In the genomic region with DNA sequence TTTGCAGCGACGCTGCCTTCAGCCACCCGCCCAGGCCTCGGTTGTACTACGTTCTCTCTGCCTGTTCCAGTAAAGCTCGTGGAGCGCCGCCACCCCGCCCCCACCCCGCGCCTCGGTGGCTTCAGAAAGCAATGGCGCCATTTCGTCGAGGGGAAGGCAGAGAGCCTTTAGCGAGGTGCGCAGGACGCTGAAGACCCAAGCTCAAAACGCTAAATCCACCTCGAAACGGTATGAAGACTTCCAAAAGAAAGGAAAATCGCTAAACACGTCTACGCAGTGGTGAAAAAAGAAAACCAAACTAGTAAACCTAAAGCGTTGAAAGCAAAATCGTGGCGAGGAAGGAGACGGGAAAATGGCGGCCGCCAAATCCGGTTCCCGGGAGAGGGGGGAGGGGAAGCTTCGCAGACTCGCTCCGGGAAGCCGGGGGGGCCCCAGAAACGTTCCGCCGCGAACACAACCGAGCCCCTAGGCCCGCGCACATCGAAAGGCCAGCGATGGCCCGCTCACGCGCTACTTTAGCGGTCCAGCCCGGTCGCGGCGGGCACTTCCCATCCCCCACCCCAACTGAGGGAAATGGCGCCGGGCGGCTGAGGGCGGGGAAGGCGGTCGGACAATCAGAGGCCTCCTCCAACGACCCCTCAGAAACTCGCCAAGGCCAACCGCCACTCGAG, we compare ENCODE assay signal across 8 mouse cellular contexts. TPM values are rescaled to one million over a fixed set of nuclear protein-coding genes. Genes with fewer than 3 reads are reported as not detected.
DNase-seq lines count a peak whose midpoint lies in the region; ATAC-seq and TF ChIP-seq lines count a peak whose summit lies in the region.

No protein-coding gene starts in this region.

- no peaks in the 10 kb centered on the region for H3K9me3 ChIP-seq in ES-Bruce4 (replicated peaks; ENCODE audit: control insufficient read depth, insufficient read depth, low read length, poor library complexity, severe bottlenecking)
- no peaks in the 10 kb centered on the region for H3K9me3 ChIP-seq in forebrain, embryonic 15.5 days
- H3K9me3 ChIP-seq in neural tube, embryonic 15.5 days (replicated peaks), result no peaks in the 10 kb centered on the region

- H3K27ac ChIP-seq in ES-Bruce4 (ENCODE audit: insufficient read depth, low read length), result peak overlapping the region; percentile 92
- H3K27ac ChIP-seq in forebrain, embryonic 15.5 days (replicated peaks), result peak overlapping the region; percentile 98
- peak overlapping the region; percentile 100 for H3K27ac ChIP-seq in neural tube, embryonic 15.5 days (replicated peaks)

- intact Hi-C loops in heart, postnatal 25 days (cut with DNase I), result no loop called here

- peaks cover 66% of the 10 kb centered on the region for H3K36me3 ChIP-seq in ES-Bruce4 (ENCODE audit: control insufficient read depth, insufficient read depth, low read length, poor library complexity, severe bottlenecking)
- peaks cover 37% of the 10 kb centered on the region for H3K36me3 ChIP-seq in forebrain, embryonic 15.5 days
- H3K36me3 ChIP-seq in neural tube, embryonic 15.5 days, result peaks cover 26% of the 10 kb centered on the region

- H3K9ac ChIP-seq in ES-Bruce4 (ENCODE audit: low read depth, poor library complexity, severe bottlenecking), result peak overlapping the region; percentile 97
- H3K9ac ChIP-seq in forebrain, embryonic 15.5 days (replicated peaks), result peak overlapping the region; percentile 99
- peak overlapping the region; percentile 100 for H3K9ac ChIP-seq in neural tube, embryonic 15.5 days (replicated peaks)

- peak overlapping the region; percentile 93 for H3K4me3 ChIP-seq in ES-Bruce4 (ENCODE audit: low read depth, low read length)
- peak overlapping the region; percentile 99 for H3K4me3 ChIP-seq in forebrain, embryonic 15.5 days
- peak overlapping the region; percentile 97 for H3K4me3 ChIP-seq in neural tube, embryonic 15.5 days (replicated peaks)

- TF ChIP-seq POLR2A in ES-Bruce4 (IDR thresholded peaks at IDR 0.05; ENCODE audit: insufficient read depth, low read length), result no peak

- peak; percentile 78 for DNase-seq in cerebellum, adult 11-12 months
- DNase-seq in heart, postnatal 25 days (ENCODE audit: low spot score), result peak; percentile 55
- DNase-seq in layer of hippocampus, adult 18-20 months (ENCODE audit: low spot score in 2 of 2), result peak; percentile 45 to 82
- DNase-seq in lung, adult 18-20 months, result peak; percentile 70 to 71
- peak; percentile 86 for DNase-seq in testis, postnatal 10 days (ENCODE audit: low spot score)

- H3K27me3 ChIP-seq in ES-Bruce4 (ENCODE audit: control insufficient read depth, insufficient read depth, low read length, poor library complexity, severe bottlenecking), result no peaks in the 10 kb centered on the region
- no peaks in the 10 kb centered on the region for H3K27me3 ChIP-seq in forebrain, embryonic 15.5 days
- no peaks in the 10 kb centered on the region for H3K27me3 ChIP-seq in neural tube, embryonic 15.5 days (replicated peaks)

- no peak for TF ChIP-seq CTCF in ES-Bruce4 (IDR thresholded peaks at IDR 0.05; ENCODE audit: low read depth, low read length)

- H3K4me2 ChIP-seq in forebrain, embryonic 15.5 days (replicated peaks), result peak overlapping the region; percentile 53
- H3K4me2 ChIP-seq in neural tube, embryonic 15.5 days, result peak overlapping the region; percentile 61

- TF ChIP-seq EP300 in ES-Bruce4 (IDR thresholded peaks at IDR 0.05; ENCODE audit: insufficient read depth, low read depth, low read length), result no peak

- no peaks in the 10 kb centered on the region for H3K4me1 ChIP-seq in ES-Bruce4 (ENCODE audit: control insufficient read depth, insufficient read depth, low read length)
- peaks cover 49% of the 10 kb centered on the region for H3K4me1 ChIP-seq in forebrain, embryonic 15.5 days
- peaks cover 44% of the 10 kb centered on the region for H3K4me1 ChIP-seq in neural tube, embryonic 15.5 days

- ATAC-seq in forebrain, embryonic 15.5 days (replicated peaks), result peak; percentile 39
- peak; percentile 40 for ATAC-seq in neural tube, embryonic 15.5 days (ENCODE audit: low FRiP score)

- WGBS in forebrain, embryonic 15.5 days, result under 1% methylated on average over 58 of the region's 63 CpGs
- under 1% methylated on average over 61 of the region's 63 CpGs for WGBS in neural tube, embryonic 15.5 days

RNA-seq across cellular contexts. Expression of a gene that starts 0.7 kb away (rescaled TPM):
- 1,450 and 1,538 TPM in 2 replicates for polyA plus RNA-seq in ES-Bruce4 (2011; ENCODE audit: insufficient read depth, insufficient read length, low read depth, missing spikeins)
- polyA plus RNA-seq in forebrain, embryonic 15.5 days (2015; fragmentation: Nextera tagmentation; extraction: Ambion mirVana), result 1,746 and 1,773 TPM in 2 replicates
- total RNA-seq in heart, postnatal 25 days (2021), result 100 to 1,000 TPM; 387 to 461 TPM
- total RNA-seq in layer of hippocampus, adult 18-20 months (2021), result 100 to 1,000 TPM; 482 to 501 TPM
- polyA plus RNA-seq in neural tube, embryonic 15.5 days (2015; fragmentation: Nextera tagmentation; extraction: Ambion mirVana), result 1,222 and 1,408 TPM in 2 replicates

RNA-seq across cellular contexts. Expression of a gene that starts 1.1 kb away (rescaled TPM):
- polyA plus RNA-seq in ES-Bruce4 (2011; ENCODE audit: insufficient read depth, insufficient read length, low read depth, missing spikeins), result 341 and 361 TPM in 2 replicates
- 585 and 608 TPM in 2 replicates for polyA plus RNA-seq in forebrain, embryonic 15.5 days (2015; fragmentation: Nextera tagmentation; extraction: Ambion mirVana)
- 10 to 100 TPM; 64.6 to 73.5 TPM for total RNA-seq in heart, postnatal 25 days (2021)
- 100 to 1,000 TPM; 130 to 142 TPM for total RNA-seq in layer of hippocampus, adult 18-20 months (2021)
- polyA plus RNA-seq in neural tube, embryonic 15.5 days (2015; fragmentation: Nextera tagmentation; extraction: Ambion mirVana), result 310 and 354 TPM in 2 replicates

RNA-seq across cellular contexts. Expression of a gene that starts 36.6 kb away (rescaled TPM):
- polyA plus RNA-seq in ES-Bruce4 (2011; ENCODE audit: insufficient read depth, insufficient read length, low read depth, missing spikeins), result 5.4 and 6.0 TPM in 2 replicates
- 12.3 and 14.7 TPM in 2 replicates for polyA plus RNA-seq in forebrain, embryonic 15.5 days (2015; fragmentation: Nextera tagmentation; extraction: Ambion mirVana)
- total RNA-seq in heart, postnatal 25 days (2021), result under 1 TPM; 0.31 to 0.53 TPM
- 1 to 10 TPM; 3.2 to 3.7 TPM for total RNA-seq in layer of hippocampus, adult 18-20 months (2021)
- polyA plus RNA-seq in neural tube, embryonic 15.5 days (2015; fragmentation: Nextera tagmentation; extraction: Ambion mirVana), result 4.2 and 5.9 TPM in 2 replicates

RNA-seq across cellular contexts. Expression of a gene that starts 54.7 kb away (rescaled TPM):
- polyA plus RNA-seq in ES-Bruce4 (2011; ENCODE audit: insufficient read depth, insufficient read length, low read depth, missing spikeins), result 79.2 and 87.2 TPM in 2 replicates
- polyA plus RNA-seq in forebrain, embryonic 15.5 days (2015; fragmentation: Nextera tagmentation; extraction: Ambion mirVana), result 52.9 and 61.7 TPM in 2 replicates
- 10 to 100 TPM; 10.2 to 11.3 TPM for total RNA-seq in heart, postnatal 25 days (2021)
- 100 to 1,000 TPM; 101 to 110 TPM for total RNA-seq in layer of hippocampus, adult 18-20 months (2021)
- 55.6 and 63.4 TPM in 2 replicates for polyA plus RNA-seq in neural tube, embryonic 15.5 days (2015; fragmentation: Nextera tagmentation; extraction: Ambion mirVana)

Comparison
In these comparisons a context has a peak if more than half of its experiments do, and no peak if none do; other contexts are left out.
1. Peak in every context shown above with its lines: DNase-seq, ATAC-seq, H3K4me3 ChIP-seq and H3K27ac ChIP-seq.